Mouse (Mus musculus): Measurements from ENCODE around the gene Zcchc17. TPM values are rescaled to one million over a fixed set of nuclear protein-coding genes. Genes with fewer than 3 reads are reported as not detected.

The Zcchc17 gene
- polyA plus RNA-seq, 1 experiment from 2014 or later = 96.6 TPM

GRCm38 (mm10) chr4:130286531-130286930 is 73.2 kb downstream of the Zcchc17 start:
- DNase-seq (ENCODE audit: low spot score) = no peak

GRCm38 (mm10) chr4:130283826-130284225 is 75.9 kb downstream of the Zcchc17 start:
- DNase-seq (ENCODE audit: low spot score) = no peak

GRCm38 (mm10) chr4:130282856-130283255 is 76.9 kb downstream of the Zcchc17 start:
- DNase-seq (ENCODE audit: low spot score) = no peak

- DNase-seq (ENCODE audit: low spot score) = no peak
Measured at GRCm38 (mm10) chr4:130279105-130279504, 80.6 kb downstream of the Zcchc17 start, which contains the start of gene Serinc2. Gene Serinc2 (minus strand): TSS chr4:130279205.

- no peak for DNase-seq (ENCODE audit: low spot score)
Measured at GRCm38 (mm10) chr4:130276573-130277176, 83.1 kb downstream of the Zcchc17 start.

GRCm38 (mm10) chr4:130275823-130276105 is 84.0 kb downstream of the Zcchc17 start:
- no peak for DNase-seq (ENCODE audit: low spot score)

GRCm38 (mm10) chr4:130275016-130275822 is 84.5 kb downstream of the Zcchc17 start:
- DNase-seq (ENCODE audit: low spot score) = no peak

GRCm38 (mm10) chr4:130274346-130275015 is 85.3 kb downstream of the Zcchc17 start:
- DNase-seq (ENCODE audit: low spot score) = no peak

GRCm38 (mm10) chr4:130273698-130274345 is 85.9 kb downstream of the Zcchc17 start:
- no peak for DNase-seq (ENCODE audit: low spot score)

GRCm38 (mm10) chr4:130270611-130271347 is 89.0 kb downstream of the Zcchc17 start:
- no peak for DNase-seq (ENCODE audit: low spot score)

- no peak for DNase-seq (ENCODE audit: low spot score)
Measured at GRCm38 (mm10) chr4:130270089-130270488, 89.7 kb downstream of the Zcchc17 start.

GRCm38 (mm10) chr4:130268736-130269135 is 91.0 kb downstream of the Zcchc17 start:
- DNase-seq (ENCODE audit: low spot score) = no peak

- DNase-seq (ENCODE audit: low spot score) = no peak
Measured at GRCm38 (mm10) chr4:130267069-130267468, 92.7 kb downstream of the Zcchc17 start.

GRCm38 (mm10) chr4:130266601-130267000 is 93.1 kb downstream of the Zcchc17 start:
- no peak for DNase-seq (ENCODE audit: low spot score)

Other genes with a start within 250 kb of the Zcchc17 start
- gene Hcrtr1, start 220.6 kb downstream of the Zcchc17 start, polyA plus RNA-seq (2015; fragmentation: Nextera tagmentation; extraction: Ambion mirVana) = 0.28 and 0.34 TPM in 2 replicates
- 47.3 and 52.2 TPM in 2 replicates for gene Tinagl1, start 184.8 kb downstream of the Zcchc17 start, polyA plus RNA-seq (2015; fragmentation: Nextera tagmentation; extraction: Ambion mirVana)
- 0.05 TPM in 1 of 2 replicates, not detected in the other for gene Gm853, start 137.5 kb downstream of the Zcchc17 start, polyA plus RNA-seq (2015; fragmentation: Nextera tagmentation; extraction: Ambion mirVana)
- 8.3 and 9.4 TPM in 2 replicates for gene Serinc2, start 80.7 kb downstream of the Zcchc17 start, polyA plus RNA-seq (2015; fragmentation: Nextera tagmentation; extraction: Ambion mirVana)
- gene Fabp3, start 51.3 kb downstream of the Zcchc17 start, polyA plus RNA-seq (2015; fragmentation: Nextera tagmentation; extraction: Ambion mirVana) = 2.9 and 3.1 TPM in 2 replicates
- gene Gm10570, start 51.3 kb downstream of the Zcchc17 start, polyA plus RNA-seq (2015; fragmentation: Nextera tagmentation; extraction: Ambion mirVana) = not detected in 2 replicates
- 152 and 156 TPM in 2 replicates for gene Snrnp40, start 189 bp upstream of the Zcchc17 start, polyA plus RNA-seq (2015; fragmentation: Nextera tagmentation; extraction: Ambion mirVana)
- gene Nkain1, start 214.2 kb upstream of the Zcchc17 start, polyA plus RNA-seq (2015; fragmentation: Nextera tagmentation; extraction: Ambion mirVana) = 0.17 TPM in 1 of 2 replicates, not detected in the other

Data from thymus, postnatal 0 days (tissue).